Mouse (Mus musculus) liver, postnatal 0 days (tissue): Measurements from ENCODE around the gene Bcar3. TPM values are rescaled to one million over a fixed set of nuclear protein-coding genes. Genes with fewer than 3 reads are reported as not detected.
A peak's percentile ranks its signal among the peaks of the same experiment; 100 is the strongest.

Source experiments
- ATAC-seq: fragments of 200-750 bp; cut with Nextera tagmentation; 2 replicates; pipeline ENCODE4 v1.8.0; 2017; ENCODE audit warnings: mild to moderate bottlenecking, moderate library complexity
- DNase-seq: peaks from one replicate; pipeline ENCODE4 v3.0.0-alpha.2; 2016
- H3K27ac ChIP-seq: fragments of 300-500 bp; sonication (generic); 2 replicates; pipeline ENCODE4 v1.5.1; 2014; ENCODE audit warnings: antibody characterized with exemption, moderate library complexity, mild to moderate bottlenecking, low read depth
- H3K27me3 ChIP-seq: fragments of 300-500 bp; sonication (generic); 2 replicates; pipeline ENCODE4 v1.6.1; 2014; ENCODE audit warnings: low read length, control low read depth, mixed read lengths; ENCODE audit not compliant: insufficient read depth
- H3K36me3 ChIP-seq: fragments of 300-500 bp; sonication (generic); replicated peaks from 2 replicates; pipeline ENCODE4 v1.6.1; 2014; ENCODE audit warnings: mild to moderate bottlenecking, control low read depth, low read length, moderate library complexity, mixed read lengths; ENCODE audit not compliant: insufficient read depth
- H3K4me1 ChIP-seq: fragments of 300-500 bp; sonication (generic); 2 replicates; pipeline ENCODE4 v1.6.1; 2014; ENCODE audit warnings: antibody characterized with exemption, mild to moderate bottlenecking, control low read depth; ENCODE audit not compliant: insufficient read depth
- H3K4me2 ChIP-seq: fragments of 300-500 bp; sonication (generic); 2 replicates; pipeline ENCODE4 v1.6.1; 2014; ENCODE audit warnings: low read depth, mild to moderate bottlenecking, low read length, moderate library complexity, mixed read lengths
- H3K4me3 ChIP-seq: fragments of 300-500 bp; sonication (generic); 2 replicates; pipeline ENCODE4 v1.5.1; 2014; ENCODE audit warnings: low read depth, low read length
- H3K9ac ChIP-seq: fragments of 300-500 bp; sonication (generic); replicated peaks from 2 replicates; pipeline ENCODE4 v1.6.1; 2014; ENCODE audit warnings: mild to moderate bottlenecking, moderate library complexity
- H3K9me3 ChIP-seq: fragments of 300-500 bp; sonication (generic); 2 replicates; pipeline ENCODE4 v1.6.1; 2016; ENCODE audit warnings: mild to moderate bottlenecking, control low read depth, low read length, mixed read lengths
- CTCF ChIP-seq: sonication (generic); IDR thresholded peaks from 2 replicates; pipeline ENCODE4 v1.5.1; 2016; ENCODE audit warnings: antibody characterized with exemption, low read depth
- EP300 ChIP-seq: IDR thresholded peaks from 2 replicates; pipeline ENCODE4 v1.6.1; 2016; ENCODE audit warnings: antibody characterized with exemption, low read depth, mild to moderate bottlenecking
- WGBS: fragments of 180-500 bp; shearing (Covaris S2); extraction: QIAGEN DNeasy Blood & Tissue Kit; methylation state at CpG from one replicate; pipeline ENCODE4 v1.1.7; 2014; ENCODE audit not compliant: insufficient replicate concordance; 5-methylcytosine and 5-hydroxymethylcytosine counted together
- polyA plus RNA-seq: library from polyadenylated mRNA; unstranded; fragments of >200 nt; fragmentation: Nextera tagmentation; extraction: Ambion mirVana; gene quantifications from 2 replicates; pipeline ENCODE4 v1.2.1, GENCODE M21; 2015

Gene Bcar3
- polyA plus RNA-seq, result 11.2 and 12.6 TPM in 2 replicates

DNA sequence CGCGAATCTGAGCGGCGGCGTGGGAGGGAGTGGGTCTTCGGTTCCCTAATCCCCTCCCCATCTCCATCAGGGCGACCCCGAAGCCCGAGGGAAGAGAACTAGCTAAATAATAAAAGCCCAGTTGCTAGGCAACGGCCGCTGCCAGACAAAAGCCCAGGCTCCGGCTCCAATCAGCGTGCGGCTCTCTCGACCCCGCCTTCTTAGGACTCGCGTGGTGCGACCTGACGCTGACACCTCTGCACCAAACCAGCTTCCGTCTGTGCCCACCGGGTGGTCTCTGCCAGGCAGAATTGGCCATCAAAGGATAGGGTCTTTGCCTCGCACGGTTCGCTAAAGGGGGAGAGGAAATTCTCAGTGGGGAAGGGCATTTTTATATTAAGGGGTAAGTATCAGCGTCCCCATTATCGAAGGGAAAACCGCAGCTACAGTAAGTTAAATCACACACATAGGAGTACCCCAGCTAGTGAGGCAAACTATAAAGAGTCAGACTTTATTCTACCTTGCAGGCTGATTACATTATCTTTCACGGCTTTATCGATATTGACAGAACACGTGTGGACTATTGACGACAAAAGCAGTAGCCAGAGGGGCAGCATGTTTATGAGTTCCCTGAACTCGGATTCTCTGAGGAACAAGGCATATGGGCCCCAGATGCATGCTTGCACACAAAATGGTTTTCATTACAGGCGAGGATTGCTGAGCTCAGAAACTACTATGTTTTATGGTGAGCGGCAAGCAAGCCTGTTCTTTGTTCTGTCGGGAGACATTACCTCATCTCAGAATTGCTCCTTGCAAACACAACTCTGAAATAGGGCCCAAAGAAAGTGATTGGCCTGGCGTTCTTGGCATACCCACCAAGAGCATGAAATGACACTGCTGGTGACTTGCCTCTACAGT lies at the start of gene Bcar3:
Gene Bcar3 (plus strand): TSS at position 183 of the 897 bp plus-strand sequence.
- no peaks in the 10 kb centered on the region for H3K27me3 ChIP-seq
- H3K36me3 ChIP-seq, result no peaks in the 10 kb centered on the region
- 12% methylated on average over 35 of the region's 37 CpGs for WGBS
- H3K4me1 ChIP-seq, result peaks cover 18% of the 10 kb centered on the region
- H3K9me3 ChIP-seq, result no peaks in the 10 kb centered on the region
- H3K9ac ChIP-seq, result peak within 1 kb of the TSS; percentile 80
- peak within 1 kb of the TSS; percentile 88 for H3K27ac ChIP-seq
- ATAC-seq (peak; percentile 38; the same call in 1 of the 2 replicates), DNase-seq (peak; percentile 87)
- H3K4me2 ChIP-seq, result peak within 1 kb of the TSS; percentile 100
- TF ChIP-seq EP300, result no peak
- TF ChIP-seq CTCF, result no peak
- H3K4me3 ChIP-seq, result peak within 1 kb of the TSS; percentile 92

DNA sequence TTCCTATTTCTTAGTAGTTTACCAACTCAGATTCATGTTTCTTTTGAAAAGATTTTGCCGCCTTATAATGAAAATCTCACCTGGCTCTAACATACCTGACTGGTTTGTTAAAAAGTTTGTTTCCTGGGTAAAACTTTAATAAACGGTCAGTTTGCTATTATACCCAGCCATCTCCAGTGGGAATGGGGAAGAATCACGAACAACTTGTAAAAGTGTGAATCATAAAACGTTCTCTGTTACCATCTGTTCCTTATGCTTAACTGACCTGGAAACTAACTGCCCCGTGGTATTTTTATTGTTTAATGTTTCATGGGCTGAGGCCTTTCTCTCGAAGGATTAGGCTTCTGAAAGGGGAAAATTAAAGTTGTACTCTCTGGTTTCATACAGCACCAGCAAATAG lies 49.2 kb upstream of the Bcar3 start:
- no peak overlapping the region for H3K9ac ChIP-seq
- WGBS, result 53% methylated on average over 6 of the region's 6 CpGs
- peaks cover 5% of the 10 kb centered on the region; the same call in 1 of the 2 replicates for H3K36me3 ChIP-seq

DNA sequence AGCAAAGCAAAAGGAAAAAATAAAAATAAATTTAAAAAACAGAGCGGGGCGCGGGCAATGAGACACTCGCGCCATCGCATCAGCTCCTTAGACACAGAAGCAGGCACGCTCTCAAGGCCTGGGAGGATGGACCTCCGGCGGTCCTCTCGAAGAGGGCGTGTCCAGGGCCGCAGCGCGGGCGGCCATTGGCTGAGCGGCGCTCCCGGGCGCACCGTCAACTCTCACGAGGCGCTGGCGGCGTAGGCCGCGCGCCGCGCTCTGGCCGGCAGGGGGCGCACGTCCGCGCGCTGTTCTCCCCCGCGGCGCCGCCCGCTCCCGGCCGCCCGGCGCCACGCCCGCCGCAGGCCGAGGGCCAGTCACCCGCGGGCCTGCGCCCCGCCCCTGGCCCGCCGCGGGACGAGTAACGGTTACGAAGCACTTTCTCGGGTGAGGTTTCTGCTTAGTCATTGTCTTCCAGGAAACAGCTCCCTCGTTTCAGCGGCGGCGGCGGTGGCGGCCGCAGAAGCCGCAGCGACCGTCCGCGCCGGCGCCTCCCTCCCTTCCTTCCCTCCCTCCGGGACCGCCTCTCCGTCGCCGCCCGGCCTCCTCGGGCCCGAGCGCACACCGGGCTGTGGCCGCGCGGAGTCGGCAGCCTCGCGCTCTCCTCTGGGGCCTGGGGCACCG lies 48.6 kb upstream of the Bcar3 start, which contains the start of gene Gclm:
Gene Gclm (plus strand): TSS at position 343 of the 663 bp plus-strand sequence.
- Histone ChIP-seq H3K36me3 (peaks cover 5% of the 10 kb centered on the region; the same call in 1 of the 2 replicates), H3K9me3 (no peaks in the 10 kb centered on the region), H3K4me3 (peak within 1 kb of the TSS; percentile 87), H3K4me2 (peak within 1 kb of the TSS; percentile 67), H3K27ac (peak within 1 kb of the TSS; percentile 99), H3K9ac (peak within 1 kb of the TSS; percentile 97), H3K4me1 (peaks cover 29% of the 10 kb centered on the region), H3K27me3 (no peaks in the 10 kb centered on the region)
- DNase-seq, result peak; percentile 93
- TF ChIP-seq EP300 (peak; percentile 54; the same call in 1 of the 2 replicates), CTCF (peak; percentile 46)
- peak; percentile 89 for ATAC-seq
- whole genome bisulfite sequencing, result under 1% methylated on average over 67 of the region's 90 CpGs

More for the DNA sequence above, 49.2 kb upstream of the Bcar3 start:
- Histone ChIP-seq H3K4me1 (peaks cover 25% of the 10 kb centered on the region), H3K9me3 (no peaks in the 10 kb centered on the region), H3K4me2 (peak overlapping the region; percentile 67), H3K27ac (peak overlapping the region; percentile 73), H3K27me3 (no peaks in the 10 kb centered on the region), H3K4me3 (0 out of 2 replicates have a peak overlapping the region, but pooled peaks have one; percentile 24)
- ATAC-seq (no peak), DNase-seq (no peak)
- TF ChIP-seq CTCF (no peak), EP300 (no peak)

DNA sequence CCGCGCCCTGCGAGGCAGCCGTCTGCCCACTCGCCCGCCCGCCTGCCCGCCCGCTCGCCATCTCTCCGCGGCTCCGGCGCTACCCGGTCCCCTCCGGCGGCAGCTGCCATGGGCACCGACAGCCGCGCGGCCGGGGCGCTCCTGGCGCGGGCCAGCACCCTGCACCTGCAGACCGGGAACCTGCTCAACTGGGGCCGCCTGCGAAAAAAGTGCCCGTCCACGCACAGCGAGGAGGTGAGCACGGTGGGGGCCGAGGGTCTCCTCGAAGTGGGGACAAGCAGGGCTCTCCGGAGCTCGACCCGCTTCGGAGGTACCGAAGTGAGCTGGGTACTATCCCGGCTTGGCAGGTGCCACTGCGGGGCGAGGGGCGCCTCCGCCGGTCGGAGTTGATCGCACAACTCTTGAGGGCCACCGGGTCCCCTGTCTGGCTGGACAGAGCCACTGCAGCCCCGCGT lies 48.0 kb upstream of the Bcar3 start:
- Histone ChIP-seq H3K27me3 (no peaks in the 10 kb centered on the region), H3K9ac (peak overlapping the region; percentile 97), H3K27ac (peak overlapping the region; percentile 99), H3K9me3 (no peaks in the 10 kb centered on the region), H3K4me1 (peaks cover 34% of the 10 kb centered on the region), H3K4me2 (peak overlapping the region; percentile 65), H3K4me3 (peak overlapping the region; percentile 87), H3K36me3 (peaks cover 5% of the 10 kb centered on the region; the same call in 1 of the 2 replicates)
- ATAC-seq, result peak; percentile 14
- WGBS, result under 1% methylated on average over 50 of the region's 50 CpGs
- peak; percentile 72 for DNase-seq
- TF ChIP-seq CTCF (peak; percentile 50), EP300 (no peak)

DNA sequence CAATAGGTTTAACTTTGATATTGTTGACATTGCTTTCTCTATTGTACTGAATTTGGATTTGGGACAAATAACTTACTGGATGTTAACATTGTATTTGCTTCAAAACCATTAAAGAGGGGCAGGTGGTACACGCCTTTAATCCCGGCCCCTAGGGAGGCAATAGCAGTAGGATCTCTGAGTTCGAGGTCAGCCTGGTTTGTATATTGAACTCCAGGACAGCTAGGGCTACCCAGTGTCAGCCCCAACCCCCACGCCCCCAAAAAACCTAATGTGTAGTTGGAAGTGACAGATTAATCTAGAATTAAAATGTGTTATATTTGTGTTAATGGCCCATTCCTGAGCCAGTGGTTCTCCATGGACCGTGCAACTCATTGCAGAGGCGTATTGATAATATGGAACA lies 47.5 kb upstream of the Bcar3 start:
- Histone ChIP-seq H3K4me1 (peaks cover 38% of the 10 kb centered on the region), H3K27me3 (no peaks in the 10 kb centered on the region), H3K9me3 (no peaks in the 10 kb centered on the region), H3K27ac (peak overlapping the region; percentile 99), H3K9ac (peak overlapping the region; percentile 97), H3K4me3 (peak overlapping the region; percentile 87), H3K36me3 (peaks cover 7% of the 10 kb centered on the region), H3K4me2 (peak overlapping the region; percentile 65)
- TF ChIP-seq EP300, result no peak
- no peak for TF ChIP-seq CTCF
- WGBS, result 17% methylated on average over 6 of the region's 6 CpGs
- peak; percentile 25 for DNase-seq
- no peak for ATAC-seq
